Mouse (Mus musculus) hindbrain, embryonic 11.5 days (tissue): ENCODE data around the gene 1700037H04Rik. TPM values are rescaled to one million over a fixed set of nuclear protein-coding genes. Genes with fewer than 3 reads are reported as not detected.
A peak's percentile ranks its signal among the peaks of the same experiment; 100 is the strongest.

ENCODE experiments used
- ATAC-seq: fragments of 200-750 bp; cut with Nextera tagmentation; 2 replicates; pipeline ENCODE4 v1.8.0; 2017; ENCODE audit warnings: mild to moderate bottlenecking, moderate TSS enrichment, moderate library complexity; ENCODE audit not compliant: low FRiP score
- DNase-seq: peaks from one replicate; pipeline ENCODE4 v3.0.0-alpha.2; 2015; ENCODE audit warnings: low spot score
- H3K27ac ChIP-seq: fragments of 300-500 bp; sonication (generic); 2 replicates; pipeline ENCODE4 v1.5.1; 2014; ENCODE audit warnings: mild to moderate bottlenecking, low read depth, low read length
- H3K27me3 ChIP-seq: fragments of 300-500 bp; sonication (generic); 2 replicates; pipeline ENCODE4 v1.6.1; 2014; ENCODE audit warnings: mild to moderate bottlenecking, low read length, moderate library complexity, mixed read lengths; ENCODE audit not compliant: control insufficient read depth, insufficient read depth
- H3K36me3 ChIP-seq: fragments of 300-500 bp; sonication (generic); 2 replicates; pipeline ENCODE4 v1.6.1; 2014; ENCODE audit warnings: mild to moderate bottlenecking, low read length, moderate library complexity, mixed read lengths; ENCODE audit not compliant: control insufficient read depth, insufficient read depth
- H3K4me1 ChIP-seq: fragments of 300-500 bp; sonication (generic); replicated peaks from 2 replicates; pipeline ENCODE4 v1.6.1; 2014; ENCODE audit warnings: low read length, mixed read lengths; ENCODE audit not compliant: control insufficient read depth, insufficient read depth
- H3K4me2 ChIP-seq: fragments of 300-500 bp; sonication (generic); replicated peaks from 2 replicates; pipeline ENCODE4 v1.6.1; 2014; ENCODE audit warnings: mild to moderate bottlenecking, low read depth, low read length
- H3K4me3 ChIP-seq: fragments of 300-500 bp; sonication (generic); 2 replicates; pipeline ENCODE4 v1.5.1; 2014; ENCODE audit warnings: low read depth, low read length
- H3K9ac ChIP-seq: fragments of 300-500 bp; sonication (generic); 2 replicates; pipeline ENCODE4 v1.6.1; 2014; ENCODE audit warnings: low read depth, low read length
- H3K9me3 ChIP-seq: fragments of 300-500 bp; sonication (generic); 2 replicates; pipeline ENCODE4 v1.6.1; 2016; ENCODE audit warnings: low read length; ENCODE audit not compliant: control insufficient read depth
- WGBS: fragments of 180-500 bp; shearing (Covaris S2); extraction: QIAGEN DNeasy Blood & Tissue Kit; methylation state at CpG from one replicate; pipeline ENCODE4 v1.1.7; 2014; 5-methylcytosine and 5-hydroxymethylcytosine counted together
- polyA plus RNA-seq: library from polyadenylated mRNA; unstranded; fragments of >200 nt; fragmentation: Nextera tagmentation; extraction: Ambion mirVana; gene quantifications from 2 replicates; pipeline ENCODE4 v1.2.1, GENCODE M21; 2014

1700037H04Rik gene
- polyA plus RNA-seq, 1 experiment from 2014 or later: 122 TPM

DNA sequence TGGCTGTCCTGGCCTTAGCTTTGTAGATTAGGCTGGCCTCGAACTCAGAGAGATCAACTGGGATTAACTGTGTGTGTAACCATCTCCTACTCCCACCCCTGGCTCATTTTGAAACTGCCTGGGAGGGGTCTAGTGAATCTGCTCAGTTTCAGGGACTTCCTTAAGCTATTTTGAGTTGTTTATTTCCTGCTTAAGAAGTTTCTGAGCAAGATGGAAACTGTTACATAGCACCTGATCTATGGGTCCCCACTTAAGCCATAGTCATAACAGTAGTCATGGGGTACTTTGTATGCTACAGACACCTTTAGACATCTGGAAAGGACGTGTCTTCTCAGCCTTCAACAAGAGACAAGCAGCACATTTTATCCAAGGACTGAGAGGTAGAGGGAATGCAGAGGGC, 40.8 kb upstream of the 1700037H04Rik start:
- DNase-seq: no peak
- Histone ChIP-seq H3K4me2 (no peak overlapping the region), H3K9ac (no peak overlapping the region), H3K4me3 (no peak overlapping the region), H3K4me1 (no peaks in the 10 kb centered on the region), H3K27ac (no peak overlapping the region), H3K27me3 (no peaks in the 10 kb centered on the region), H3K9me3 (no peaks in the 10 kb centered on the region), H3K36me3 (peaks cover 3% of the 10 kb centered on the region; the same call in 1 of the 2 replicates)
- 81% methylated on average over 2 of the region's 2 CpGs for WGBS
- ATAC-seq: no peak

DNA sequence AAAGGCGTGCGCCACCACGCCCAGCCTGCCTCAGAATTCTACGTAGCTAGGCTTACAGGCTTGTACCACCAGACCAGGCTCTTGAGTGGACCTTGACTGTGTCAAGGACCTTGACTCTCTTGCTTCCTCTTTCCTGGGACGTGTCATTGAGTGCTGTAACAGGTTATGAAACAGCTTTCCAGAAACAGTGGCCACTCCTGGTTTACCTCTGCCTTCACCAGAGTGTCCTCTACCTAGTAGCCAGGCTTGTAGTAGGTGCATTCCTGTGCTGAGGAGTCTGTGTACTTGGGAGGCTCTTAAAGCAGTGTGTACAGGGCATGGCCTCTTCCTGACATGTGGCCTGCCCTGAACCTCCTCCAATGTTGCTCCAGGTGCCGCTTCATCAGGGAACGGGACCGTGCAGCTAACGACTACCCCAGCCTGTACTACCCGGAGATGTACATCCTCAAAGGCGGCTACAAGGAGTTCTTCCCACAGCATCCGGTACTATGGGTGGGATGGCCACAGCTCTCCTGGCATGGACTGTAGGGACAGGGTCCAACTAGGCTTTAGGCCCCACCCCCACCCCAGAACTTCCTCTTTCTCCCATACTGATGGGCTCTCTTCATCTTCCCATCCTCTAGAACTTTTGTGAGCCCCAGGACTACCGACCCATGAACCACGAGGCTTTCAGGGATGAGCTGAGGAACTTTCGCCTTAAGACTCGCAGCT, 36.9 kb upstream of the 1700037H04Rik start:
- Histone ChIP-seq H3K36me3 (peaks cover 20% of the 10 kb centered on the region), H3K9ac (no peak overlapping the region), H3K4me1 (no peaks in the 10 kb centered on the region), H3K4me2 (no peak overlapping the region), H3K9me3 (no peaks in the 10 kb centered on the region), H3K4me3 (no peak overlapping the region), H3K27ac (no peak overlapping the region), H3K27me3 (no peaks in the 10 kb centered on the region)
- no peak for ATAC-seq
- no peak for DNase-seq
- WGBS: 89% methylated on average over 16 of the region's 16 CpGs

DNA sequence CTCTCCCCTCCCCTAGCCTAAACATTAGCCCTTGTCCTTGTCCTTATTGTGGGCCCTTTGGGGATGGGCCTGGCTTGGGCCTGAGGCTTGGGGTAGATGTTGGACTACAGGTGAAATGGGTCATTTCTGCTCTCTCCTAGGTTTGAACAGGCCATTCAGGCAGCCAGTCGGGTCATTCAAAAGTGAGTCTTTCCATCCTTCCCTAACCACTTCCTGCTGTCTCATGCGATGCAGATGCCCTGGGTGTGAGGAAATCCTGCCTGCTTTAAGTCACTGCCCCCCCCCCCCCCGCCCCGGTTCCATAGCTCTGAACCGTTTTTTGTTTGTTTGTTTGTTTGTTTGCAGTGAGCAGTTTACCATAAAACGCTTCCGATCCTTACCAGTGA, 31.1 kb upstream of the 1700037H04Rik start:
- 67% methylated on average over 7 of the region's 7 CpGs for WGBS
- no peaks in the 10 kb centered on the region for H3K9me3 ChIP-seq
- DNase-seq: no peak
- no peaks in the 10 kb centered on the region for H3K27me3 ChIP-seq
- peaks cover 10% of the 10 kb centered on the region for H3K4me1 ChIP-seq
- no peak overlapping the region for H3K9ac ChIP-seq
- peak overlapping the region; percentile 89 for H3K27ac ChIP-seq
- peaks cover 17% of the 10 kb centered on the region for H3K36me3 ChIP-seq
- H3K4me2 ChIP-seq: peak overlapping the region; percentile 23; the same call in 1 of the 2 replicates
- no peak for ATAC-seq
- no peak overlapping the region for H3K4me3 ChIP-seq

GRCm38 (mm10) chr2:131190344-131191004, 30.6 kb upstream of the 1700037H04Rik start:
- DNase-seq: peak; percentile 82
- peak overlapping the region; percentile 89 for H3K27ac ChIP-seq
- no peaks in the 10 kb centered on the region for H3K9me3 ChIP-seq
- H3K27me3 ChIP-seq: no peaks in the 10 kb centered on the region; the same call in 1 of the 2 replicates
- no peak overlapping the region for H3K9ac ChIP-seq
- peak; percentile 82 for ATAC-seq
- H3K4me1 ChIP-seq: peaks cover 13% of the 10 kb centered on the region
- H3K4me2 ChIP-seq: peak overlapping the region; percentile 23; the same call in 1 of the 2 replicates
- 14% methylated on average over 10 of the region's 10 CpGs for WGBS
- H3K36me3 ChIP-seq: peaks cover 17% of the 10 kb centered on the region
- no peak overlapping the region for H3K4me3 ChIP-seq

DNA sequence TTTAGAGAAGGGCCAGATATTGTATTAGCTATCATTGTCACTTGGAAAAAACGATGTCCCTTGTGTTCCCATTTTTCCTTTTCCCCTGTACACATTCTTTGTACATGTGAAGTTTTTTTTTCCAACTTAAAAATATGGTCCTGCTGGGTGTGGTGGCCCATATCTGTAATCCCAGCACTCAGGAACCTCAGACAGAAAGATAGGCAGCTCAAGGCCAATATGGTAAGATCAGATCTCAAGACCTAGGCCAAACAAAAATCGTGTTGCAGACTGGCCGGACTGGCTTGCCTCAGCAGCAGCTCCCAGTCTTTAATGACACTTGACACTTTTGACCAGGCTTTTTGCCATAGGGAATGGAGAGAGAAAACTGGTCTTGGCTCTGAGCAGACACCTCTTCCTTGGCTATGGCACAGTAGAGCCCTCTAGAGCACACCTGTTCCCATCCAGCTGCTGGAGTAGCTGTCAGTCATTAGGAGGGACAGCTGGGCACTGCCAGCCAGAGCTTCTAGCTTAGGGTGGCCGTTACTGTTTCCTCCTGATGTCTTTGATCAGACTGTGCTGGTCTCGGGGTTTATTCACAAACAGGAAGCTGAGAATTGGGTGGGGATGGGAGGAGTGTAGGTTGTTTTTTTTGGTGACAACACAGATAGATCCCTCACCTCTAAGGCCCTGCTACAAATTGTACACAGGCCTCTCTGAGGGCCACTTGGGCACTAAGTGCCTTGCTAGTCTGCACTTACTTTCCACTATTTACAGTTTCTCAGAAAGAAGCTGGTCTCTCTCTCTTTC, 29.8 kb upstream of the 1700037H04Rik start:
- Histone ChIP-seq H3K27ac (peak overlapping the region; percentile 89), H3K4me1 (peaks cover 13% of the 10 kb centered on the region), H3K9ac (no peak overlapping the region), H3K4me3 (no peak overlapping the region), H3K36me3 (peaks cover 16% of the 10 kb centered on the region), H3K27me3 (no peaks in the 10 kb centered on the region; the same call in 1 of the 2 replicates), H3K9me3 (no peaks in the 10 kb centered on the region), H3K4me2 (peak overlapping the region; percentile 1)
- DNase-seq: no peak
- ATAC-seq: no peak
- WGBS: 41% methylated on average over 5 of the region's 5 CpGs

DNA sequence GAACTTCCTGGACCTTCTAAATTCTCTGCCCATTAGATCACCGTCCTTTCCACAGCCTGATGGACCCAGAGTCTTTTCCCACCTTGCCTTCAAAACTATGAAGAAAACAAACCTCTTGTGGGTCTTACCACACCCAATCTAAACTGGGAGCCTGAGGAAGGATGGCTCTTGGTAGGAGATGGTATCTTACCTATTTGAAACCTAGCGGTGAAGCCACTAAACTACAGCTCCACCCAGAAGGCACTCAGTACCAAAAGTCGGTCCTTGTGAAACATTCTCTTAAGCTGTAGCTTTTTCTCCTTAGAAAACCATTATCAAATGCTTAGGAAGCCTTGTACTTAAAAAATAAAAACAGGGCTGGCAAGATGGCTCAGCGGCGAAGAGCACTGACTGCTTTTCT, 28.4 kb upstream of the 1700037H04Rik start:
- Histone ChIP-seq H3K9ac (no peak overlapping the region), H3K4me1 (peaks cover 13% of the 10 kb centered on the region), H3K4me3 (peak overlapping the region; percentile 72; the same call in 1 of the 2 replicates)

DNA sequence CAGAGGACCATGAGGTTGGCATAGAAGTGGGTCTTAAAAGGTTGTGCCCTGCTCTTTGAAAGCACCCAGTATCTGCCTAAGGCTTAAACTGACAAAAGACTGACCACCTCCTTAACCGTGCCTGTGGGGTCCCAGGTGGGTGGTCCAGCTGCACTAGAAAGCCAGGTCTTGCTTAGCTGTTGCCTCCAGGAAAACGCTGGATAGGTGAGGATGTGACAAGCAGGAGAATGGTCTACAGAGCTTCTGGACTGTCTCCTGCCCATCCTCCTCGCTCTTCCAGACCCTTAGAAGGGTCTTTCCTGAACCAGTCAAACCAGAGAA, 27.7 kb upstream of the 1700037H04Rik start:
- peak overlapping the region; percentile 72 for H3K4me3 ChIP-seq
- peak overlapping the region; percentile 89 for H3K9ac ChIP-seq
- 30% methylated on average over 3 of the region's 3 CpGs for WGBS
- H3K9me3 ChIP-seq: no peaks in the 10 kb centered on the region
- H3K36me3 ChIP-seq: no peaks in the 10 kb centered on the region
- H3K4me2 ChIP-seq: peak overlapping the region; percentile 80
- H3K27me3 ChIP-seq: no peaks in the 10 kb centered on the region; the same call in 1 of the 2 replicates
- H3K4me1 ChIP-seq: peaks cover 13% of the 10 kb centered on the region
- H3K27ac ChIP-seq: 0 out of 2 replicates have a peak overlapping the region, but pooled peaks have one; percentile 80
- ATAC-seq: no peak
- DNase-seq: peak; percentile 48

More for the DNA sequence above, 28.4 kb upstream of the 1700037H04Rik start:
- H3K27ac ChIP-seq: no peak overlapping the region
- peaks cover 7% of the 10 kb centered on the region for H3K36me3 ChIP-seq
- H3K27me3 ChIP-seq: no peaks in the 10 kb centered on the region; the same call in 1 of the 2 replicates
- H3K9me3 ChIP-seq: no peaks in the 10 kb centered on the region
- WGBS: 96% methylated on average over 5 of the region's 5 CpGs
- ATAC-seq: no peak
- DNase-seq: no peak
- peak overlapping the region; percentile 80 for H3K4me2 ChIP-seq

DNA sequence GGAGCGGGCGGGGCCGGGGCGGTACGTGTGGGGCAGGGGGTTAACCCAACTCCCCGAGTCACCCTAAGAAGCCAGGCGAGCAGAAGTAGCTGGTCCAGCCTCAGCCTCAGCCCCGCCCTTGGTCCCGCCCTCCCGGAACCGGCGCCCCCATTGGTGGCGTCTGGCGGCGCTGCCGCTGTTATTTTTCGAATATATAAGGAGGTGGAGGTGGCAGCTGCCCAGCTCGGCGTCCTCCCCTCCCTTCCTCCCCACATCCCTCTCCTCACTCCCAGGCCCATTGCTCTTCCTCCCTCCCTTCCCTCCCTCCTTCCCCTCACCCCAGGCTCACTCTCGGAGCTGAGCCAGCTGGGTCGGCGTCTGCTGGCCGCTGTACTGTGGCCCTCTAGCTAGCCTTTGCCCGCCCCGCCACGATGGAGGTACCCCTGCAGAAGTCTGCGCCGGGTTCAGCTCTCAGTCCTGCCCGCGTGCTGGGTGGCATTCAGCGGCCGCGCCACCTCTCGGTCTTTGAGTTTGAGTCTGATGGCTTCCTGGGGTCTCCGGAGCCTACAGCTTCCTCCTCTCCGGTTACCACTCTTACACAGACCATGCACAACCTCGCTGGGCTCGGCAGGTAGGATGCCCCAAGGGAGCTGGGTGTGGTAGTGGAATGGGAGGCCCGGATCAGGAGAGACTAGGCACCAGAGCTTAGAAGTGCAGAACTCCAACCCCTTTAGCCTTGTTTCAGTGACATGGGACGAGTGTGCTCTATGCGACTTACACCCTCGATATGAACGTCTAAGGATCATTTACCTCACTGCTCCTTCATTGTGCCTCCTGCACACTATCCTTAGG, 27.1 kb upstream of the 1700037H04Rik start, which contains the start of the genes Cdc25b and Spef1:
Gene Cdc25b, plus strand, starts transcription at position 179 of the 831 bp plus-strand sequence.
Gene Spef1, minus strand, starts transcription at position 512 of the 831 bp plus-strand sequence.
- peak within 1 kb of the TSS; percentile 72 for H3K4me3 ChIP-seq
- ATAC-seq: peak; percentile 85
- 1% methylated on average over 38 of the region's 43 CpGs for WGBS
- no peaks in the 10 kb centered on the region for H3K36me3 ChIP-seq
- H3K9ac ChIP-seq: peak within 1 kb of the TSS; percentile 89
- peak within 1 kb of the TSS; percentile 80 for H3K27ac ChIP-seq
- peaks cover 13% of the 10 kb centered on the region for H3K4me1 ChIP-seq
- H3K27me3 ChIP-seq: no peaks in the 10 kb centered on the region; the same call in 1 of the 2 replicates
- H3K9me3 ChIP-seq: no peaks in the 10 kb centered on the region
- DNase-seq: peak; percentile 89
- peak within 1 kb of the TSS; percentile 80 for H3K4me2 ChIP-seq
